Mouse (Mus musculus) splenic B cell, adult 2 months (primary cell): ENCODE measurements around the gene Wfdc3.

ENCODE experiments used
- DNase-seq: peaks from one replicate; pipeline ENCODE4 v3.0.0-alpha.2; 2011; ENCODE audit warnings: low read depth, low spot score
- H3K27me3 ChIP-seq: 2 replicates; pipeline ENCODE4 v1.6.1; 2012; ENCODE audit warnings: mild to moderate bottlenecking, low read length, moderate library complexity, mixed read lengths; ENCODE audit not compliant: control insufficient read depth, poor library complexity, insufficient read depth, severe bottlenecking
- H3K36me3 ChIP-seq: 2 replicates; pipeline ENCODE4 v1.6.1; 2012; ENCODE audit warnings: mild to moderate bottlenecking, low read length, moderate library complexity, mixed read lengths; ENCODE audit not compliant: control insufficient read depth, poor library complexity, insufficient read depth, severe bottlenecking

Gene Wfdc3

DNA sequence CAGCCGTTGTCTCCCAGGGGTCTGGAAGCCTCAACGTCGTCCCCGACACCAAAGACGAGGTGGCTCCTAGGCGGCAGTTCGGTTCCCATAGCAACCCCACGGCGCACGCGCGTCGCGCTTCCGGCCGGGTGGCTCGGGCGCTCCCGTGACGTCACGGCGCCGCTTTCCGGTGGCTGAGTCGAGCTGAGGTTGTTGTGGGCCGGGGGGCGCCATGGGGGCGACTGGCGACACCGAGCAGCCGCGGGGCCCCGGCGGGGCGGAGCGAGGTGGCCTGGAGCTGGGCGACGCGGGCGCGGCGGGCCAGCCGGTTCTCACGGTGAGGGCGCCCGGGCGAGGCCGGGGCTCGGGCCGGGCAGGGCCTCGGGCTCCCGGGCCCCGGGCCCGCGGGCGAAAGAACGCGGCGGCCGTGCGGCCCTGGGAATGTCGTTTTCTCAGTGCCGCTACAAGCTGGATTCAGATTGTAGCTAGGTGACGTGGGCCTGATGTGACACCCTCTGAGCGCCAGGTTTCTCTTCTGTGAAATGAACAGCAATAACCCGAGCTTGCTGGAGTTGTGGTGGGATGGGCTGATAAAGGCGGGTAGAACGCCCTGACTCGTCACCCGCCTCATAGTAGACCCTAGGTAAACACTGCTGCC lies at the start of gene Wfdc3, which contains the start of gene Dnttip1:
Wfdc3 (minus strand) TSS at position 89 of the 637 bp plus-strand sequence.
Dnttip1 (plus strand) TSS at position 141 of the 637 bp plus-strand sequence.
- Histone ChIP-seq H3K36me3 (peaks cover 5% of the 10 kb centered on the region; the same call in 1 of the 2 replicates), H3K27me3 (no peaks in the 10 kb centered on the region)
- DNase-seq, result peak; percentile 97

DNA sequence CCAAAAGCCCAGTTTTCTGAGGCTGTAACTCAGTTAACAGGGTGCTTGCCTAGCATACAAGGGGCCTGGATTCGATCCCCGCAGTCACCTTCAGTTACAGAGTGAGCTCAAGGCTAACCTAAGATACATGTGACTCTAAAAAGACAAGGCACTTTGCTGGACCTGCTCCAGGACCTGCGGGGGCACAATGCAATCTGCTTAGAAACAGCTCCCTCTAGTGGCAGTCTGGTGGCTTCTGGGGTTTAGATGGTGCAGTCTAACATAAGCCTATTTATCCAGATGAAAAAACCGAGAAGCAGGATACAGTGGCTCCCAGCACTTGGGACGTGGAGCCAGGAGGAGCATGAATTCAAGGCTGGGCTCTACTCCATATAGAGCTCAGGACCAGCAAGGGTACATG lies 48.6 kb upstream of the Wfdc3 start:
- H3K36me3 ChIP-seq, result peaks cover 8% of the 10 kb centered on the region
- H3K27me3 ChIP-seq, result no peaks in the 10 kb centered on the region
- peak; percentile 88 for DNase-seq

DNA sequence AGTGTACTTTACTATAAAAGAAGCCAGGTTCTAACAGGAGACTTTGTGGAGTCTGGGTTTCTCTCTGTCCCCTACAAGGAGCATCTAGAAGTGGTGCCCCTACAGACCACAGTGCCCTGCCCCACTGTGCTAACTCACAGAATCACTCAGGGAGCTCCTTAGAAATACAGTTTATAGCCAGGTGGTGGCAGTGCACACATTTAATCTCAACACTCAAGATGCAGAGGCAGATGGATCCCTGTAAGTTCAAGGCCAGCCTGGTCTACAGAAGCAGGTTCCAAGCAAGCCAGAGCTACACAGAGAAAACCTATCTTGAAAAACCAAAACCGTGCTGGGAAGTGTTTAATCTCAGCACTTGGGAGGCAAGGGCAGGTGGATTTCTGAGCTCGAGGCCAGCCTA lies 48.0 kb upstream of the Wfdc3 start:
- no peaks in the 10 kb centered on the region for H3K27me3 ChIP-seq
- DNase-seq, result peak; percentile 57
- H3K36me3 ChIP-seq, result peaks cover 5% of the 10 kb centered on the region

DNA sequence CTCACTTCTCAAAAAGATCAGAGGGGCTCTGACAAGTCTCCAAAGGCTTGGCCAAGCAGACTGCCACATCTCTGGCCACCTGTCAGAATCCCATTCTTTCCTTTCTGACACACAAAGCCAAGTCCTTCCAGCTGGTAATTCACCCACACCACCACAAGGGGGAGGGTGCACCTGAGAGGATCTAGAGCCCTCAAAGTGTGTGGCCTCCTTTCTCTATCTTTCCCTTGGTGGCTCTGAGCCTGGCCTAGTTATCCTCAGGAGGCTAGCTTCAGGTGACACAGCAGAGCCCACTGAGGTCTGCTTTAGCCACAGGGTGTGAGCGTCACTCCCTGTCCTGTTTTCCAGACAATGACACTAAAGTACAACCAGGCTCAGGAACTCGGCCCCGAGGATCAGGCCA lies 47.5 kb upstream of the Wfdc3 start:
- Histone ChIP-seq H3K36me3 (peaks cover 5% of the 10 kb centered on the region), H3K27me3 (no peaks in the 10 kb centered on the region)
- peak; percentile 72 for DNase-seq

DNA sequence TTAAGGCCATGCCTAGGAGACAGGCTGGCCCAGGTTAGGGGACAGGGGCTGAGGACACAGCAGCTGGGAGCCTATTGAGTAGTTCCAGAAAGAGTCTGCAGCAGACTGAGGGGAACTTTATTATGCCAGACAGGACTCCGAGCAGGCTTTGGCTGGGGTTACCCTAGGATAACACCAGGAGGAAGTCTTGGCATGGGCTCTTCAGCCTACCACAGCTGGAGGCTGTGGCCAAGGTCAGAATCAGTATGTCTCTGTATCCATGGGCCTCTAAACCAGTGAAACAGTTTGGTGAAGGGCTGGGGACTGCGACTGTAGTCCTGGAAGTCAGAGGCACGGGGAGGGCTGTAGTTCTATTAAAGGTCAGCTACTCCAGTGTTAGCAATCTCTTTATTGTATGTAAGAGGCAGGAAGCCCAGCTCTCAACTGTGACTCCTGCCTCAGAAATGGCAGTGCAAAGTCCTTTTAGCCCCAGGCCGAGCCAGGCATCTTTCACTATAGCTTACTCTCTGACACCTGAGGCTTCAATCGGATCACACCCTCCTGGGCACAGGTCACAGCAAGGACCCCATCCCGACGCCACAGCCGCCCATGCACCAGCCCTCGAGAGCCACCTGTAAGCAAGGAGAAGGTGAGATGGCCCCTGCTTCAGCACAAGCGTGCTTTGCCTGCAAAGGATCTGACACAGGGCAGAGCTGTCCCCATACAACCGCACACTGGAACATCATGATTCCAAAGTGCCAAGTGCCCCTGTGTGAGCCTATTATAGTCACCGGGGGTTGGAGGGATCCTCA lies 46.9 kb upstream of the Wfdc3 start:
- DNase-seq, result no peak
- no peaks in the 10 kb centered on the region for H3K27me3 ChIP-seq
- H3K36me3 ChIP-seq, result peaks cover 3% of the 10 kb centered on the region

DNA sequence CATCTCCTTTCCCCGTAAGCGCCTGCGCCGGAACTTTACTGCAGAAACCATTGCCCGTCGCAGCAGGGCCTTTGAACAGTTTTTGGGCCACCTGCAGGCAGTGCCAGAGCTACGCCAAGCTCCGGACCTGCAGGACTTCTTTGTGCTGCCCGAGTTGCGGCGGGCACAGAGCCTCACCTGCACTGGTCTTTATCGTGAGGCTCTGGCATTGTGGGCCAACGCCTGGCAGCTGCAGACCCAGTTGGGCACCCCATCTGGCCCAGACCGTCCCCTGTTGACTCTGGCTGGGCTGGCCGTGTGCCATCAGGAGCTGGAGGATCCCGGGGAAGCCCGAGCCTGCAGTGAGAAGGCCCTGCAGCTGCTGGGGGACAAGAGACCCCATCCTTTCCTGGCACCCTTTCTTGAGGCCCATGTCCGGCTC lies 46.1 kb upstream of the Wfdc3 start:
- DNase-seq, result no peak
- Histone ChIP-seq H3K27me3 (no peaks in the 10 kb centered on the region), H3K36me3 (peaks cover 3% of the 10 kb centered on the region)

DNA sequence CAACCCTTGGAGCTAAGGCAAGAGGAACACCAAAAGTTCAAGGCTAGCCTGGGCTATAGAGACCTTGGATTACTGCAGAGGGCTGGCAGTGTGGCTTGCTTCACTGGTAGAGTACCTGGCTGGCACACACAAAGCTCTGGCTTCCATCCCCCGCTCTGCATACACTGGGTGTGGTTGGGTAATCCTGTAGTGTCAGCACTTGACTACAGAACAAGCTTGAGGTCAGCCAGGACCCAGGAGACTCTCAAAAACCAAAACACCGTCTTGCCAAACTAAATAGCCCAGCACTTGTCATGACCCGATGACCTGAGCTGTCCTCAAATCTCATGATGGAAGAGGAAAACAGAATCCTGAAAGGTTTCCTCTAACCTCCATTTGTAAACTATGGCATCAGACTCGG lies 44.7 kb upstream of the Wfdc3 start:
- DNase-seq, result no peak
- H3K27me3 ChIP-seq, result no peaks in the 10 kb centered on the region
- H3K36me3 ChIP-seq, result peaks cover 2% of the 10 kb centered on the region

DNA sequence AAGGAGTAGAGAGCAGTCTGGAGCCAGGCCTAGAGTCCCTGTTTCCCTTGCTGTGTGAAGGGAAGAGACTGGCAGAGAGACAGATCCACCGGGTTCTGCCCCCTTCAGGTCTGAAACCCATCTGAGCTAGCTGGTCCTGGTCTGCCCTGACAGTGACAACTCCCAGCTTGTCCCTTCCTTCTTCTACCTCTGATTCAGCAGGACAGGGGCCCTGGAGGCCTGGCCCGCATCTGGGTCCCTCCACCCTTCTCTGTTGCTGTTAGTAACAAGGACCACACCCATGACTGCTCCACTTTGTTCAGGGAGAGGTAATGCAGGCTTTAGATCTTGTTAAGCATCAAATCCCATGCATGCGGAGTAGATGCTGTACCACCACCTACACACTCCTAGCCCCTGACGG lies 42.7 kb upstream of the Wfdc3 start:
- Histone ChIP-seq H3K36me3 (no peaks in the 10 kb centered on the region; the same call in none of the 2 replicates), H3K27me3 (no peaks in the 10 kb centered on the region)
- no peak for DNase-seq

DNA sequence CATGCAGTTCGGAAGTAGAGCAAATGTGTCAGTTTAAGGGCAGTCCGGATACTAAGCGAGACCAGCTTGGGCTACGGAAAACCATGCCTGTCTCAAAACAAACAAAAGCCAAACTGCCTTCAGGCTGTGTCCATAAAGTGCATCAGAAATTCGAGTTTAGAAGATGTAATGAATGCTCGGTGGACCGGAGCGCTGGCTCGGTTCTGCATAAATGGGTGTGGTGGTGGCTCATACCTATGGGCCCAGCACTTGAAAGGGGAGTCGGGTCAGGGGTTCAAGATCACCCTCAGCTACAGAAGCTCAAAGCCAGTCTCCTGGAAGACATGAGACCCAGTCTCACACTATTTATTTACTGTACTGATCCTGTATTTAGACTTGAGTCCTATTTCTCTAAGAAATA lies 42.0 kb upstream of the Wfdc3 start:
- DNase-seq, result no peak
- no peaks in the 10 kb centered on the region; the same call in none of the 2 replicates for H3K36me3 ChIP-seq
- H3K27me3 ChIP-seq, result no peaks in the 10 kb centered on the region

DNA sequence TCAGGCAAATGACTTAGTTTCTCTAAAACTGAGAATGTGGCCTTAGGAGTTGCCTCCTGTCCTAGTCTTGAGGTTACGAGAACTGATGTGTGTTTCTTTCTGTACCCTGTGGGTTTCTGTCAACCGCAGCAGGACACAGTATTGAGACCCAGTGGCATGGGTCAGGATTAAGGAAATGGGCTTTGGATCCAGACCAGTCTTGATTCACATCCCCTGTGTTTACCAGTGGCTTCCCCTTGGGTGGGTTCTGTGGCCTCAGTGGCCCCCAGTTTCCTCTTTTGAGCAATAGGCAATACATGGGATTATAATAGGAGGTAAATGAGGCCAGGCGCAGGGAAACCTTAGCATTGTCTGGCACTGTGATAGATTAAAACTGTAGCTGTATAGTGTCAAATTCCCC lies 41.3 kb upstream of the Wfdc3 start:
- Histone ChIP-seq H3K27me3 (no peaks in the 10 kb centered on the region), H3K36me3 (no peaks in the 10 kb centered on the region; the same call in none of the 2 replicates)
- no peak for DNase-seq

DNA sequence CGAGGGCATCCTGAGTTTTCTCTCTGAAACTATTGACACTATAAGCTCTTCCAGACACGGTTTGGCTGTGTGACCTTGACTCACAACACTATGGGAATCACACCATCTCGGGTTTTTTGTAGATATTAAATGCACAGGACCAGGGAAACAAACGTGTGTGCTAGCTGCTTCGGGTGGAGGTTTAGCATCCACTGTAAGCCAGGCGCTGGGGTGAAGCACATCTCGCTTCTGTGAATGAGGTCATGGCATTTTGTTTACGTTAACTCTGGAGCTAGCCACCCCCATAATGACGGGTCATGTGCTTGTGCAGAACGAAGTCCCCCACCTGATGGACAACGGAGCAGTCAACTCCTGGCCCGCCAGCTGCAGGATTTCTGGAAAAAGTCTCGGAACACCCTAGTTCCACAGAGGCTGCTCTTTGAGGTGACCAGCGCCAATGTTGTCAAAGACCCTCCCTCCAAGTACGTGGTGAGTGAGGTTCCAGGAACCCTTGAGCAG lies 40.7 kb upstream of the Wfdc3 start:
- Histone ChIP-seq H3K36me3 (no peaks in the 10 kb centered on the region; the same call in 1 of the 2 replicates), H3K27me3 (no peaks in the 10 kb centered on the region)
- no peak for DNase-seq

DNA sequence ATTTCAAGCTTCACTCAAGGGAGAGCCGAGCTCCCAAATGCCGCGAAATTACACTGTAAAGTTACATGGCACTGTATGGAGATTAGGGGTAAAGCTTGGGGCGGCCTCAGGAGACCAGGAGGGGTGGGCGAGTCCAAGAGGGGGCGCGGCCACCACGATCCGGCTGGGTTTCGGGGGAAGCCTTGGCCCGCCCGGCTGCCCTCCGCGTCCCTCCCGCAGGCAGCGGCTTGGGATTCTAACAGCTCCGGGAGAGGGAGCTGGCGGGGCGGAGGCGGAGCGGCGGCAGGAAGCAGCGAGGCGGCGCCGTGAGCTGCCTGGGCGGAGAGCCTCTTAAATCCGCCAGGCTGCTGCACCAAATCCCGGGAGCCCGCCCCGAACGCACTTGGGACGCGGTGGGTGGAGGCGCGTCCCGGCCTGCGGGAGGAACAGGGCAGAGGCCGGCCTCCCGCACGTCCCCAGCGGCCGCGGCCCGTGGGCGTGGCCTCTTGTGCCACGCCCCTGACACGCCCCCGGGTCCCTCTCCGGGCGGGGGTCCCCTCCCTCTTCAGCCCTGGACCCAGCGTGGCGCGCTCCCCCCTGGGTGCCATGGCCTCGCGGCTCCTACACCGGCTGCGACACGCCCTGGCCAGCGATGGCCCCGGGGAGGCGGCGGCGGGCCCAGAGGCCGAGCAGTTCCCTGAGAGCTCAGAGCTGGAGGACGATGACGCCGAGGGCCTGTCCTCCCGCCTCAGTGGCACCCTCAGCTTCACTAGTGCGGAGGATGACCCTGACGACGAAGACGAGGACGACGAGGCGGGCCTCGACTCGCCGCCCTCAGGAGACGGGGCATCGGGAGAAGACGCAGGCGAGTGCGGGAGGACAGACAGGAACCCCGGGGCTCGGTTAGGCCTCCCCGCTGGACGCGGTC lies 40.0 kb upstream of the Wfdc3 start, which contains the start of gene Snx21:
Snx21 (plus strand) TSS at position 343 of the 907 bp plus-strand sequence.
- no peaks in the 10 kb centered on the region for H3K27me3 ChIP-seq
- peak; percentile 73 for DNase-seq
- no peaks in the 10 kb centered on the region; the same call in 1 of the 2 replicates for H3K36me3 ChIP-seq

DNA sequence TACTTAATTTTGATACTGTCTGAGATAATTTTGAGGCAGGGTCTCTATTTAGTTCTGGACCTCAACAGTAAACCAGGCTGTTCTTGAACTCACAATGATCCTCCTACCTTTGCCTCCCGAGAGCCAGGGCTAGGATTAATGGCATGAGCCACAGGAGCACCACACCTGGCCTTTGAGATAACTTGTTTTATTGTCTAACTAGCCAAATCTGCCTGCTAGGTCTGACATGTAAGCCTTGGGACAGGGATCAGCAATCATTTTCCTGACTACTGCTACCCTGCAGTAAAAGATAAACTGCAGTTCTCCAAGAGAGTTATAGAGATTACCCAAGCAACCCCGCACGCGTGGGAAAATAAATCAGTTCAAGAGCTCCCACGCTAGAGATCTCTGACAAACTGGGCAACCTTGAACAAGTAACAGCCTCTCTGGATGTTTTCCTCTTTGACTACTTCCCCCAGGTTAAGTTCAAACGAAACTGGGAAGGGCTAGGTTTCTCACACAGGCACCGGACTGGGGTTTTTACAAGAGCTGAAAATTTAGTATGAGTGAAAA lies 39.2 kb upstream of the Wfdc3 start:
- H3K36me3 ChIP-seq, result no peaks in the 10 kb centered on the region; the same call in 1 of the 2 replicates
- no peak for DNase-seq
- no peaks in the 10 kb centered on the region for H3K27me3 ChIP-seq

DNA sequence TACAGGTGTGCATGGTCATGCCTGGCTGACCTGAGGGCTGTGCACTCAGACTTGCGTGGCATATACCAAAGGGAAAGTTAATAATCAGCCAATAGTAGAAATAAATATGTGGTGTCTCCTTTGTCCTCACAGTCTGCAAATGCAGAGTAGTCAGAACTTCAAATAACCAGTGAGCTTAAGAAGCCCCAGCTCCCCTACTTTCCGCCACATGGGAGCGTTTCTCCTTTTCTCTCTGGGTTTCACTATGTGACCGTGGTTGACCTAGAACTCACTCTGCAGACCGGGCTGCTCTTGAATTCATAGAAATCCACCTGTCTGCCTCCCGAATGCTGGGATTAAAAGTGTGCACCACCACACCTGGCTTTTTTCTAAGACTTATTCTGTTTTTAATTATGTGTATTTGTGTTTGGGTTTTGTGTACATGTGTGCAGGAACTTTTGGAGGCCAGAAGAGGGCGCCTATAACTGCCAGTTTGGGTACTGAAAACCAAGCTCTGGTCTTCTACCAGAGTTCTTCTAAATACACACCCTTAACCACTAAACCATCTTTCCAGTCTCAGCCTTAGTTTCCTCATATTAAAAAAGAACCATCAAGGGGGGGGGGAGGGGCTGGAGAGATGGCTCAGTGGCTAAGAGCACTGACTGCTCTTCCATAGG lies 38.3 kb upstream of the Wfdc3 start:
- H3K36me3 ChIP-seq, result no peaks in the 10 kb centered on the region; the same call in 1 of the 2 replicates
- no peaks in the 10 kb centered on the region for H3K27me3 ChIP-seq
- peak; percentile 50 for DNase-seq
